Mouse (Mus musculus) spleen, adult 18-20 months (tissue): ENCODE data around the gene Pinlyp.
A peak's percentile ranks its signal among the peaks of the same experiment; 100 is the strongest.
"Not testable (repeated sequence)": the region's sequence is repeated elsewhere in the genome, so short reads cannot be mapped to it uniquely, and the experiment has no call there.

ENCODE experiments used
- DNase-seq, 2 experiments: peaks; one replicate each; pipeline ENCODE4 v3.0.0; 2022; ENCODE audit warnings: mixed read lengths in 2 of 2

The Pinlyp gene

GRCm38 (mm10) chr7:24522805-24523204 lies 23.1 kb downstream of the Pinlyp start:
- DNase-seq: no peak

GRCm38 (mm10) chr7:24520054-24520453 lies 25.9 kb downstream of the Pinlyp start:
- not testable (repeated sequence) for DNase-seq

GRCm38 (mm10) chr7:24519130-24519529 lies 26.8 kb downstream of the Pinlyp start:
- DNase-seq: no peak

GRCm38 (mm10) chr7:24517654-24518053 lies 28.3 kb downstream of the Pinlyp start:
- DNase-seq: no peak

GRCm38 (mm10) chr7:24517077-24517476 lies 28.8 kb downstream of the Pinlyp start:
- DNase-seq: no peak

GRCm38 (mm10) chr7:24516319-24516718 lies 29.6 kb downstream of the Pinlyp start:
- DNase-seq: not testable (repeated sequence)

GRCm38 (mm10) chr7:24512355-24512754 lies 33.6 kb downstream of the Pinlyp start, which contains the start of gene AC161166.1:
AC161166.1 (minus strand) TSS chr7:24512455.
- DNase-seq: no peak

GRCm38 (mm10) chr7:24507726-24508114 lies 38.2 kb downstream of the Pinlyp start:
- no peak for DNase-seq

GRCm38 (mm10) chr7:24506838-24507725 lies 38.8 kb downstream of the Pinlyp start, which contains the start of gene Zfp428:
Zfp428 (plus strand) TSS chr7:24507006.
- peak; percentile 66 to 79 for DNase-seq

- no peak for DNase-seq
Observed at GRCm38 (mm10) chr7:24506476-24506837, 39.5 kb downstream of the Pinlyp start.

GRCm38 (mm10) chr7:24506065-24506459 lies 39.9 kb downstream of the Pinlyp start:
- DNase-seq: no peak

GRCm38 (mm10) chr7:24505447-24506064 lies 40.4 kb downstream of the Pinlyp start:
- no peak for DNase-seq

GRCm38 (mm10) chr7:24504868-24505267 lies 41.0 kb downstream of the Pinlyp start:
- DNase-seq: no peak

- DNase-seq: no peak
Observed at GRCm38 (mm10) chr7:24504004-24504403, 41.9 kb downstream of the Pinlyp start.

- DNase-seq: peak in 1 of 2 experiments; percentile 21
Observed at GRCm38 (mm10) chr7:24501492-24501891, 44.4 kb downstream of the Pinlyp start.

- peak in 1 of 2 experiments; percentile 42 for DNase-seq
Observed at GRCm38 (mm10) chr7:24500929-24501328, 45.0 kb downstream of the Pinlyp start.

- DNase-seq: peak in 1 of 2 experiments; percentile 18
Observed at GRCm38 (mm10) chr7:24499856-24500577, 45.9 kb downstream of the Pinlyp start.
